Mouse (Mus musculus) stomach, embryonic 15.5 days (tissue): Measurements from ENCODE around the gene Cpne6. TPM values are rescaled to one million over a fixed set of nuclear protein-coding genes. Genes with fewer than 3 reads are reported as not detected.

Experiments
- ATAC-seq: fragments of 200-750 bp; cut with Nextera tagmentation; 2 replicates; pipeline ENCODE4 v1.8.0; 2017; ENCODE audit warnings: low read depth, moderate number of reproducible peaks, moderate TSS enrichment; ENCODE audit not compliant: insufficient read depth, low FRiP score
- H3K27ac ChIP-seq: fragments of 300-500 bp; sonication (generic); 2 replicates; pipeline ENCODE4 v1.5.1; 2015; ENCODE audit warnings: mild to moderate bottlenecking, inconsistent platforms
- H3K27me3 ChIP-seq: fragments of 300-500 bp; sonication (generic); replicated peaks from 2 replicates; pipeline ENCODE4 v1.6.1; 2015; ENCODE audit warnings: inconsistent platforms
- H3K36me3 ChIP-seq: fragments of 300-500 bp; sonication (generic); 2 replicates; pipeline ENCODE4 v1.6.1; 2015; ENCODE audit warnings: inconsistent platforms
- H3K4me1 ChIP-seq: fragments of 300-500 bp; sonication (generic); 2 replicates; pipeline ENCODE4 v1.6.1; 2015; ENCODE audit warnings: inconsistent platforms
- H3K4me2 ChIP-seq: fragments of 300-500 bp; sonication (generic); 2 replicates; pipeline ENCODE4 v1.6.1; 2015; ENCODE audit warnings: mild to moderate bottlenecking, inconsistent platforms
- H3K4me3 ChIP-seq: fragments of 300-500 bp; sonication (generic); replicated peaks from 2 replicates; pipeline ENCODE4 v1.5.1; 2015; ENCODE audit warnings: inconsistent platforms
- H3K9ac ChIP-seq: fragments of 300-500 bp; sonication (generic); 2 replicates; pipeline ENCODE4 v1.6.1; 2015; ENCODE audit warnings: inconsistent platforms
- H3K9me3 ChIP-seq: fragments of 300-500 bp; sonication (generic); 2 replicates; pipeline ENCODE4 v1.6.1; 2016; ENCODE audit warnings: inconsistent platforms
- WGBS: fragments of 180-500 bp; shearing (Covaris S2); methylation state at CpG from one replicate; pipeline ENCODE4 v1.1.7; 2015; 5-methylcytosine and 5-hydroxymethylcytosine counted together
- polyA plus RNA-seq: library from polyadenylated mRNA; unstranded; fragments of >200 nt; fragmentation: Nextera tagmentation; extraction: Ambion mirVana; gene quantifications from 2 replicates; pipeline ENCODE4 v1.2.1, GENCODE M21; 2015

The Cpne6 gene
- 0.23 and 0.42 TPM in 2 replicates for polyA plus RNA-seq

- Histone ChIP-seq H3K4me3 (no peak within 1 kb of the TSS), H3K4me1 (no peaks in the 10 kb centered on the region), H3K4me2 (no peak within 1 kb of the TSS), H3K9ac (no peak within 1 kb of the TSS), H3K27me3 (peaks cover 4% of the 10 kb centered on the region; the same call in 1 of the 2 replicates), H3K9me3 (no peaks in the 10 kb centered on the region), H3K36me3 (no peaks in the 10 kb centered on the region), H3K27ac (no peak within 1 kb of the TSS)
- no peak for ATAC-seq
- WGBS: 72% methylated on average over 22 of the region's 22 CpGs
These were observed at the start of gene Cpne6 for GRCm38 (mm10) chr14:55510125-55510731. Gene Cpne6, plus strand, starts transcription at chr14:55510445.

- no peaks in the 10 kb centered on the region for H3K27me3 ChIP-seq
- no peaks in the 10 kb centered on the region for H3K36me3 ChIP-seq
- WGBS: 26% methylated on average over 4 of the region's 4 CpGs
- H3K9me3 ChIP-seq: no peaks in the 10 kb centered on the region
- no peak overlapping the region for H3K9ac ChIP-seq
- no peak overlapping the region for H3K4me3 ChIP-seq
- ATAC-seq: no peak
- no peaks in the 10 kb centered on the region for H3K4me1 ChIP-seq
- 0 out of 2 replicates have a peak overlapping the region, but pooled peaks have one; percentile 16 for H3K27ac ChIP-seq
- H3K4me2 ChIP-seq: no peak overlapping the region
These were observed 48.5 kb upstream of the Cpne6 start for GRCm38 (mm10) chr14:55461757-55462156.

GRCm38 (mm10) chr14:55466481-55466880 is 43.8 kb upstream of the Cpne6 start:
- Histone ChIP-seq H3K9me3 (no peaks in the 10 kb centered on the region), H3K4me3 (no peak overlapping the region), H3K36me3 (no peaks in the 10 kb centered on the region), H3K27me3 (no peaks in the 10 kb centered on the region), H3K4me1 (peaks cover 7% of the 10 kb centered on the region; the same call in 1 of the 2 replicates), H3K4me2 (no peak overlapping the region), H3K9ac (no peak overlapping the region), H3K27ac (no peak overlapping the region)
- no peak for ATAC-seq
- 67% methylated on average over 4 of the region's 4 CpGs for WGBS

GRCm38 (mm10) chr14:55467108-55467507 is 43.1 kb upstream of the Cpne6 start:
- Histone ChIP-seq H3K9me3 (no peaks in the 10 kb centered on the region), H3K4me2 (no peak overlapping the region), H3K27me3 (no peaks in the 10 kb centered on the region), H3K4me3 (no peak overlapping the region), H3K9ac (no peak overlapping the region), H3K27ac (no peak overlapping the region), H3K4me1 (peaks cover 7% of the 10 kb centered on the region; the same call in 1 of the 2 replicates), H3K36me3 (no peaks in the 10 kb centered on the region)
- no peak for ATAC-seq
- 72% methylated on average over 7 of the region's 7 CpGs for WGBS

GRCm38 (mm10) chr14:55468301-55468741 is 41.9 kb upstream of the Cpne6 start:
- Histone ChIP-seq H3K4me2 (no peak overlapping the region), H3K4me1 (peaks cover 7% of the 10 kb centered on the region; the same call in 1 of the 2 replicates), H3K4me3 (no peak overlapping the region), H3K27ac (no peak overlapping the region), H3K9me3 (no peaks in the 10 kb centered on the region), H3K9ac (no peak overlapping the region), H3K27me3 (no peaks in the 10 kb centered on the region), H3K36me3 (no peaks in the 10 kb centered on the region)
- 73% methylated on average over 2 of the region's 2 CpGs for WGBS
- ATAC-seq: no peak

- no peak overlapping the region for H3K27ac ChIP-seq
- no peak overlapping the region for H3K9ac ChIP-seq
- no peak overlapping the region for H3K4me3 ChIP-seq
- no peaks in the 10 kb centered on the region for H3K27me3 ChIP-seq
- H3K36me3 ChIP-seq: no peaks in the 10 kb centered on the region
- ATAC-seq: peak; percentile 56; the same call in 1 of the 2 replicates
- H3K4me2 ChIP-seq: no peak overlapping the region
- no peaks in the 10 kb centered on the region for H3K9me3 ChIP-seq
- H3K4me1 ChIP-seq: peaks cover 7% of the 10 kb centered on the region; the same call in 1 of the 2 replicates
- WGBS: 72% methylated on average over 2 of the region's 2 CpGs
These were observed 41.2 kb upstream of the Cpne6 start for GRCm38 (mm10) chr14:55469041-55469440.

- no peaks in the 10 kb centered on the region for H3K36me3 ChIP-seq
- no peak overlapping the region for H3K4me2 ChIP-seq
- 60% methylated on average over 6 of the region's 6 CpGs for WGBS
- no peaks in the 10 kb centered on the region for H3K9me3 ChIP-seq
- H3K9ac ChIP-seq: no peak overlapping the region
- H3K27me3 ChIP-seq: no peaks in the 10 kb centered on the region
- peaks cover 7% of the 10 kb centered on the region; the same call in 1 of the 2 replicates for H3K4me1 ChIP-seq
- no peak for ATAC-seq
- no peak overlapping the region for H3K27ac ChIP-seq
- no peak overlapping the region for H3K4me3 ChIP-seq
These were observed 40.4 kb upstream of the Cpne6 start for GRCm38 (mm10) chr14:55469821-55470220.

GRCm38 (mm10) chr14:55470806-55471205 is 39.4 kb upstream of the Cpne6 start:
- Histone ChIP-seq H3K4me3 (no peak overlapping the region), H3K4me2 (peak overlapping the region; percentile 37), H3K9ac (no peak overlapping the region), H3K36me3 (no peaks in the 10 kb centered on the region), H3K27ac (no peak overlapping the region), H3K9me3 (no peaks in the 10 kb centered on the region), H3K27me3 (no peaks in the 10 kb centered on the region), H3K4me1 (peaks cover 7% of the 10 kb centered on the region; the same call in 1 of the 2 replicates)
- no peak for ATAC-seq
- WGBS: 4% methylated on average over 10 of the region's 10 CpGs

GRCm38 (mm10) chr14:55475654-55476053 is 34.6 kb upstream of the Cpne6 start:
- WGBS: 53% methylated on average over 2 of the region's 2 CpGs
- H3K4me3 ChIP-seq: no peak overlapping the region
- no peak for ATAC-seq

GRCm38 (mm10) chr14:55477421-55477820 is 32.8 kb upstream of the Cpne6 start:
- no peaks in the 10 kb centered on the region for H3K27me3 ChIP-seq
- H3K4me3 ChIP-seq: no peak overlapping the region
- H3K27ac ChIP-seq: no peak overlapping the region
- no peaks in the 10 kb centered on the region; the same call in 1 of the 2 replicates for H3K4me1 ChIP-seq
- H3K4me2 ChIP-seq: no peak overlapping the region
- H3K9ac ChIP-seq: no peak overlapping the region
- 98% methylated on average over 1 of the region's 1 CpGs for WGBS
- no peaks in the 10 kb centered on the region for H3K9me3 ChIP-seq
- ATAC-seq: no peak
- H3K36me3 ChIP-seq: no peaks in the 10 kb centered on the region

More at GRCm38 (mm10) chr14:55475654-55476053, 34.6 kb upstream of the Cpne6 start:
- Histone ChIP-seq H3K9ac (no peak overlapping the region), H3K4me2 (no peak overlapping the region), H3K9me3 (no peaks in the 10 kb centered on the region), H3K27ac (no peak overlapping the region), H3K4me1 (peaks cover 3% of the 10 kb centered on the region; the same call in 1 of the 2 replicates), H3K27me3 (no peaks in the 10 kb centered on the region), H3K36me3 (no peaks in the 10 kb centered on the region)

- peak overlapping the region; percentile 69 for H3K4me2 ChIP-seq
- H3K27ac ChIP-seq: no peak overlapping the region
- H3K36me3 ChIP-seq: no peaks in the 10 kb centered on the region
- WGBS: 83% methylated on average over 5 of the region's 5 CpGs
- no peak overlapping the region for H3K9ac ChIP-seq
- no peak for ATAC-seq
- no peaks in the 10 kb centered on the region for H3K27me3 ChIP-seq
- H3K4me3 ChIP-seq: no peak overlapping the region
- no peaks in the 10 kb centered on the region for H3K9me3 ChIP-seq
- H3K4me1 ChIP-seq: no peaks in the 10 kb centered on the region; the same call in 1 of the 2 replicates
These were observed 32.4 kb upstream of the Cpne6 start for GRCm38 (mm10) chr14:55477829-55478228.
